Comparison of ENCODE assay signal across 12 mouse cellular contexts in the genomic region with DNA sequence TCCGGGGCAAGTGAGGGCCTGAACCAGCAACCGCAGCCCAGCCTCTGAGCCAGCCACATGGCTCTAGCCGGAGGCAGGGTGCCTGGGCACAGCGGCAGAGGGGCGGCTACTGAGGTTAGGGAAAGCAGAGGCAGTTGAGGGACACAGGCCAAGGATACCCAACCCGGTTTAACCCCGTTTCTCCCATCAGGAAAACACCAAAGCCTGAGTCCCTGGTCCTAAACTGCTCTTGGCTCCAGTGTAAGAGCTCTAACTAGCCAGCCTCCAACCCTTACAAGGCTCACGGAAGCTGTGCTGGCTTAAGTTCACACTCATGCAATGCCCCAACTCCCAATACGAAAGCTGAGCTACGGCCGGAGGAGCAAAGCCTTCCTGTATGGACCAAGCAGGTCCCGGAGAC. TPM values are rescaled to one million over a fixed set of nuclear protein-coding genes. Genes with fewer than 3 reads are reported as not detected.
DNase-seq lines count a peak whose midpoint lies in the region; ATAC-seq and TF ChIP-seq lines count a peak whose summit lies in the region.
"Had no signal": no experiment of that assay in that cellular context is flagged by ENCODE, and none has a peak within 500 bp of the region (broad histone marks: within the 10 kb centered on the region; RNA-seq: fewer than 3 reads in every experiment).

No protein-coding gene starts in this region.

- no peaks in the 10 kb centered on the region for H3K36me3 ChIP-seq in heart, adult 2 months (ENCODE audit: control insufficient read depth, insufficient read depth, low read length)
- peaks cover 4% of the 10 kb centered on the region; the same call in 1 of the 2 replicates for H3K36me3 ChIP-seq in midbrain, embryonic 10.5 days
- no peaks in the 10 kb centered on the region for H3K36me3 ChIP-seq in midbrain, embryonic 16.5 days (ENCODE audit: control insufficient read depth, insufficient read depth, low read length)
- H3K36me3 ChIP-seq in intestine, embryonic 15.5 days: no peaks in the 10 kb centered on the region
- H3K36me3 ChIP-seq in stomach, embryonic 16.5 days (ENCODE audit: control insufficient read depth, insufficient read depth, low read length): no peaks in the 10 kb centered on the region

- WGBS in heart, adult 2 months: 57% methylated on average over 12 of the region's 12 CpGs
- WGBS in midbrain, embryonic 10.5 days: 67% methylated on average over 12 of the region's 12 CpGs
- 78% methylated on average over 12 of the region's 12 CpGs for WGBS in midbrain, embryonic 16.5 days
- WGBS in intestine, embryonic 15.5 days: 68% methylated on average over 12 of the region's 12 CpGs
- WGBS in stomach, embryonic 16.5 days: 65% methylated on average over 12 of the region's 12 CpGs

- DNase-seq in heart, adult 2 months: no peak
- no peak for DNase-seq in heart, postnatal 36 days
- DNase-seq in midbrain, embryonic 10.5 days (ENCODE audit: low spot score): no peak
- DNase-seq in frontal cortex, adult 2 months (ENCODE audit: extremely low spot score in 1 of 2, low spot score in 1 of 2): no peak
- no peak for DNase-seq in cerebellum, adult 11 months
- DNase-seq: adrenal gland, postnatal 10 days; right cerebral cortex, postnatal 14 days; thymus, postnatal 4 days had no signal

- H3K9me3 ChIP-seq in midbrain, embryonic 10.5 days (replicated peaks): no peaks in the 10 kb centered on the region
- no peaks in the 10 kb centered on the region for H3K9me3 ChIP-seq in midbrain, embryonic 16.5 days (replicated peaks; ENCODE audit: control insufficient read depth, low read length, poor library complexity, severe bottlenecking)
- H3K9me3 ChIP-seq in intestine, embryonic 15.5 days: no peaks in the 10 kb centered on the region
- no peaks in the 10 kb centered on the region for H3K9me3 ChIP-seq in stomach, embryonic 16.5 days (replicated peaks; ENCODE audit: control insufficient read depth, low read length)

- ATAC-seq in midbrain, embryonic 16.5 days: no peak
- ATAC-seq in intestine, embryonic 15.5 days: no peak
- ATAC-seq in stomach, embryonic 16.5 days (ENCODE audit: insufficient read depth, low FRiP score): no peak

- H3K4me1 ChIP-seq in heart, adult 2 months (ENCODE audit: control insufficient read depth, insufficient read depth, low read length): peaks cover 6% of the 10 kb centered on the region
- H3K4me1 ChIP-seq in midbrain, embryonic 10.5 days: peaks cover 87% of the 10 kb centered on the region
- H3K4me1 ChIP-seq in midbrain, embryonic 16.5 days (ENCODE audit: control insufficient read depth, insufficient read depth, low read length): peaks cover 33% of the 10 kb centered on the region
- peaks cover 61% of the 10 kb centered on the region for H3K4me1 ChIP-seq in intestine, embryonic 15.5 days (replicated peaks)
- peaks cover 78% of the 10 kb centered on the region for H3K4me1 ChIP-seq in stomach, embryonic 16.5 days (ENCODE audit: control insufficient read depth, insufficient read depth, low read length)

- no peaks in the 10 kb centered on the region for H3K79me2 ChIP-seq in heart, adult 2 months (replicated peaks; ENCODE audit: control insufficient read depth, insufficient read depth, low read length)

- H3K4me3 ChIP-seq in heart, adult 2 months: no peak overlapping the region
- H3K4me3 ChIP-seq in midbrain, embryonic 10.5 days: no peak overlapping the region
- no peak overlapping the region for H3K4me3 ChIP-seq in midbrain, embryonic 16.5 days (ENCODE audit: low read depth, low read length)
- H3K4me3 ChIP-seq in intestine, embryonic 15.5 days (replicated peaks): no peak overlapping the region
- H3K4me3 ChIP-seq in stomach, embryonic 16.5 days (replicated peaks; ENCODE audit: low read length): no peak overlapping the region

- TF ChIP-seq EP300 in heart, adult 2 months (IDR thresholded peaks at IDR 0.05; ENCODE audit: insufficient read depth, low read depth, low read length): no peak

- no peak for TF ChIP-seq CTCF in heart, adult 2 months (IDR thresholded peaks at IDR 0.05)

- H3K4me2 ChIP-seq in midbrain, embryonic 16.5 days (ENCODE audit: low read length): no peak overlapping the region
- H3K4me2 ChIP-seq in intestine, embryonic 15.5 days (replicated peaks): peak overlapping the region; percentile 6; the same call in 1 of the 2 replicates
- peak overlapping the region; percentile 28; the same call in 1 of the 2 replicates for H3K4me2 ChIP-seq in stomach, embryonic 16.5 days (ENCODE audit: low read depth, low read length)

- no peak for TF ChIP-seq POLR2A in heart, adult 2 months (IDR thresholded peaks at IDR 0.05; ENCODE audit: insufficient read depth, low read depth, low read length)

- no peak overlapping the region for H3K9ac ChIP-seq in heart, adult 2 months (ENCODE audit: low read depth, low read length)
- H3K9ac ChIP-seq in midbrain, embryonic 16.5 days (ENCODE audit: low read depth, low read length): no peak overlapping the region
- peak overlapping the region; percentile 33; the same call in 1 of the 2 replicates for H3K9ac ChIP-seq in intestine, embryonic 15.5 days
- H3K9ac ChIP-seq in stomach, embryonic 16.5 days (ENCODE audit: low read length): peak overlapping the region; percentile 59

- intact Hi-C loops in heart, adult 2 months (cut with DNase I): no loop called here
- intact Hi-C loops in heart, postnatal 36 days (cut with DNase I): no loop called here

- H3K27ac ChIP-seq in heart, adult 2 months: peak overlapping the region; percentile 30; the same call in 1 of the 2 replicates
- peak overlapping the region; percentile 23; the same call in 1 of the 2 replicates for H3K27ac ChIP-seq in midbrain, embryonic 10.5 days (replicated peaks)
- no peak overlapping the region for H3K27ac ChIP-seq in midbrain, embryonic 16.5 days (ENCODE audit: low read length)
- peak overlapping the region; percentile 49; the same call in 1 of the 2 replicates for H3K27ac ChIP-seq in intestine, embryonic 15.5 days
- H3K27ac ChIP-seq in stomach, embryonic 16.5 days (ENCODE audit: low read length): peak overlapping the region; percentile 83
- H3K27ac ChIP-seq: macrophage had no signal

- no peaks in the 10 kb centered on the region for H3K27me3 ChIP-seq in heart, adult 2 months (ENCODE audit: control insufficient read depth, insufficient read depth, low read length)
- H3K27me3 ChIP-seq in midbrain, embryonic 10.5 days (ENCODE audit: low read depth, poor library complexity, severe bottlenecking): no peaks in the 10 kb centered on the region
- H3K27me3 ChIP-seq in midbrain, embryonic 16.5 days (ENCODE audit: control insufficient read depth, insufficient read depth, low read depth, low read length): no peaks in the 10 kb centered on the region
- no peaks in the 10 kb centered on the region for H3K27me3 ChIP-seq in intestine, embryonic 15.5 days (replicated peaks)
- H3K27me3 ChIP-seq in stomach, embryonic 16.5 days (ENCODE audit: control insufficient read depth, insufficient read depth, low read length): no peaks in the 10 kb centered on the region

RNA-seq across cellular contexts. Expression of a gene that starts 4.7 kb away (rescaled TPM):
- total RNA-seq in heart, adult 2 months (2021): 1 to 10 TPM; 2.6 TPM
- 2.8 and 3.1 TPM in 2 replicates for polyA plus RNA-seq in heart, adult 2 months (2012; rRNA removed)
- 1 to 10 TPM; 2.7 to 4.0 TPM for total RNA-seq in heart, postnatal 36 days (2021)
- polyA plus RNA-seq in midbrain, embryonic 10.5 days (2016; fragmentation: Nextera tagmentation; extraction: Ambion mirVana): 65.3 and 68.4 TPM in 2 replicates
- polyA plus RNA-seq in midbrain, embryonic 16.5 days (2015; fragmentation: Nextera tagmentation; extraction: Ambion mirVana): 26.9 and 28.8 TPM in 2 replicates
- 61.8 and 66.2 TPM in 2 replicates for polyA plus RNA-seq in intestine, embryonic 15.5 days (2015; fragmentation: Nextera tagmentation; extraction: Ambion mirVana)
- 93.9 and 94.9 TPM in 2 replicates for polyA plus RNA-seq in stomach, embryonic 16.5 days (2015; fragmentation: Nextera tagmentation; extraction: Ambion mirVana)
- 5.3 and 6.3 TPM in 2 replicates for polyA plus RNA-seq in frontal cortex, adult 2 months (2012; rRNA removed)

RNA-seq across cellular contexts. Expression of a gene that starts 21.2 kb away (rescaled TPM):
- 10 to 100 TPM; 23.5 to 25.7 TPM for total RNA-seq in heart, adult 2 months (2021)
- 20.9 and 22.3 TPM in 2 replicates for polyA plus RNA-seq in heart, adult 2 months (2012; rRNA removed)
- total RNA-seq in heart, postnatal 36 days (2021): 10 to 100 TPM; 24.5 to 29.1 TPM
- 33.0 and 40.3 TPM in 2 replicates for polyA plus RNA-seq in midbrain, embryonic 10.5 days (2016; fragmentation: Nextera tagmentation; extraction: Ambion mirVana)
- 32.4 and 39.7 TPM in 2 replicates for polyA plus RNA-seq in midbrain, embryonic 16.5 days (2015; fragmentation: Nextera tagmentation; extraction: Ambion mirVana)
- 64.6 and 73.2 TPM in 2 replicates for polyA plus RNA-seq in intestine, embryonic 15.5 days (2015; fragmentation: Nextera tagmentation; extraction: Ambion mirVana)
- polyA plus RNA-seq in stomach, embryonic 16.5 days (2015; fragmentation: Nextera tagmentation; extraction: Ambion mirVana): 41.4 and 46.7 TPM in 2 replicates
- 20.1 and 23.5 TPM in 2 replicates for polyA plus RNA-seq in frontal cortex, adult 2 months (2012; rRNA removed)

RNA-seq across cellular contexts. Expression of a gene that starts 21.4 kb away (rescaled TPM):
- total RNA-seq in heart, adult 2 months (2021): 100 to 1,000 TPM; 112 to 132 TPM
- polyA plus RNA-seq in heart, adult 2 months (2012; rRNA removed): 71.5 and 87.8 TPM in 2 replicates
- total RNA-seq in heart, postnatal 36 days (2021): 100 to 1,000 TPM; 130 to 134 TPM
- polyA plus RNA-seq in midbrain, embryonic 10.5 days (2016; fragmentation: Nextera tagmentation; extraction: Ambion mirVana): 126 and 129 TPM in 2 replicates
- 58.9 and 60.8 TPM in 2 replicates for polyA plus RNA-seq in midbrain, embryonic 16.5 days (2015; fragmentation: Nextera tagmentation; extraction: Ambion mirVana)
- 148 and 156 TPM in 2 replicates for polyA plus RNA-seq in intestine, embryonic 15.5 days (2015; fragmentation: Nextera tagmentation; extraction: Ambion mirVana)
- 94.1 and 99.9 TPM in 2 replicates for polyA plus RNA-seq in stomach, embryonic 16.5 days (2015; fragmentation: Nextera tagmentation; extraction: Ambion mirVana)
- 51.2 and 58.7 TPM in 2 replicates for polyA plus RNA-seq in frontal cortex, adult 2 months (2012; rRNA removed)

RNA-seq across cellular contexts. Expression of a gene that starts 25.5 kb away (rescaled TPM):
- 10 to 100 TPM; 16.8 to 18.4 TPM for total RNA-seq in heart, adult 2 months (2021)
- 23.4 and 24.7 TPM in 2 replicates for polyA plus RNA-seq in heart, adult 2 months (2012; rRNA removed)
- 10 to 100 TPM; 20.7 to 23.8 TPM for total RNA-seq in heart, postnatal 36 days (2021)
- polyA plus RNA-seq in midbrain, embryonic 10.5 days (2016; fragmentation: Nextera tagmentation; extraction: Ambion mirVana): 37.4 and 45.1 TPM in 2 replicates
- polyA plus RNA-seq in midbrain, embryonic 16.5 days (2015; fragmentation: Nextera tagmentation; extraction: Ambion mirVana): 41.9 and 47.6 TPM in 2 replicates
- 41.1 and 45.7 TPM in 2 replicates for polyA plus RNA-seq in intestine, embryonic 15.5 days (2015; fragmentation: Nextera tagmentation; extraction: Ambion mirVana)
- 51.2 and 54.8 TPM in 2 replicates for polyA plus RNA-seq in stomach, embryonic 16.5 days (2015; fragmentation: Nextera tagmentation; extraction: Ambion mirVana)
- polyA plus RNA-seq in frontal cortex, adult 2 months (2012; rRNA removed): 33.0 and 35.2 TPM in 2 replicates

RNA-seq across cellular contexts. Expression of a gene that starts 49.6 kb away (rescaled TPM):
- 10 to 100 TPM; 10.7 to 11.3 TPM for total RNA-seq in heart, adult 2 months (2021)
- 19.4 and 24.3 TPM in 2 replicates for polyA plus RNA-seq in heart, adult 2 months (2012; rRNA removed)
- total RNA-seq in heart, postnatal 36 days (2021): 10 to 100 TPM in 1 of 2 experiments, 1 to 10 TPM in 1; 9.5 to 10.7 TPM
- polyA plus RNA-seq in midbrain, embryonic 10.5 days (2016; fragmentation: Nextera tagmentation; extraction: Ambion mirVana): 69.4 and 69.6 TPM in 2 replicates
- polyA plus RNA-seq in midbrain, embryonic 16.5 days (2015; fragmentation: Nextera tagmentation; extraction: Ambion mirVana): 51.8 and 52.4 TPM in 2 replicates
- 56.4 and 58.4 TPM in 2 replicates for polyA plus RNA-seq in intestine, embryonic 15.5 days (2015; fragmentation: Nextera tagmentation; extraction: Ambion mirVana)
- polyA plus RNA-seq in stomach, embryonic 16.5 days (2015; fragmentation: Nextera tagmentation; extraction: Ambion mirVana): 49.7 and 52.4 TPM in 2 replicates
- polyA plus RNA-seq in frontal cortex, adult 2 months (2012; rRNA removed): 29.6 and 33.0 TPM in 2 replicates

Comparison
In these comparisons a context has a peak if more than half of its experiments do, and no peak if none do; other contexts are left out.
1. H3K9ac ChIP-seq: peak in intestine, embryonic 15.5 days (single experiment) and stomach, embryonic 16.5 days (single experiment); none in heart, adult 2 months (single experiment) and midbrain, embryonic 16.5 days (single experiment).